Mouse (Mus musculus) heart, embryonic 12.5 days (tissue): ENCODE results near the gene Acadl. TPM values are rescaled to one million over a fixed set of nuclear protein-coding genes. Genes with fewer than 3 reads are reported as not detected.
A peak's percentile ranks its signal among the peaks of the same experiment; 100 is the strongest.

ENCODE experiments used
- ATAC-seq: fragments of 200-750 bp; cut with Nextera tagmentation; 2 replicates; pipeline ENCODE4 v1.8.0; 2017; ENCODE audit warnings: moderate TSS enrichment, moderate library complexity; ENCODE audit not compliant: insufficient number of reproducible peaks, low FRiP score
- H3K27ac ChIP-seq: fragments of 300-500 bp; sonication (generic); 2 replicates; pipeline ENCODE4 v1.5.1; 2016; ENCODE audit warnings: mild to moderate bottlenecking, moderate library complexity; ENCODE audit not compliant: poor library complexity, severe bottlenecking
- H3K27me3 ChIP-seq: fragments of 300-500 bp; sonication (generic); replicated peaks from 2 replicates; pipeline ENCODE4 v1.6.1; 2016; ENCODE audit warnings: mild to moderate bottlenecking, moderate library complexity
- H3K36me3 ChIP-seq: fragments of 300-500 bp; sonication (generic); 2 replicates; pipeline ENCODE4 v1.6.1; 2016; ENCODE audit warnings: mild to moderate bottlenecking, moderate library complexity
- H3K4me1 ChIP-seq: fragments of 300-500 bp; sonication (generic); replicated peaks from 2 replicates; pipeline ENCODE4 v1.6.1; 2016; ENCODE audit warnings: mild to moderate bottlenecking
- H3K4me2 ChIP-seq: fragments of 300-500 bp; sonication (generic); 2 replicates; pipeline ENCODE4 v1.6.1; 2016; ENCODE audit warnings: mild to moderate bottlenecking, moderate library complexity
- H3K4me3 ChIP-seq: fragments of 300-500 bp; sonication (generic); 2 replicates; pipeline ENCODE4 v1.5.1; 2016; ENCODE audit warnings: mild to moderate bottlenecking
- H3K9ac ChIP-seq: fragments of 300-500 bp; sonication (generic); 2 replicates; pipeline ENCODE4 v1.6.1; 2016; ENCODE audit warnings: mild to moderate bottlenecking, moderate library complexity
- H3K9me3 ChIP-seq: fragments of 300-500 bp; sonication (generic); replicated peaks from 2 replicates; pipeline ENCODE4 v1.6.1; 2016; ENCODE audit warnings: mild to moderate bottlenecking, moderate library complexity
- WGBS: fragments of 180-500 bp; shearing (Covaris S2); methylation state at CpG from one replicate; pipeline ENCODE4 v1.1.7; 2016; 5-methylcytosine and 5-hydroxymethylcytosine counted together
- polyA plus RNA-seq: library from polyadenylated mRNA; unstranded; fragments of >200 nt; fragmentation: Nextera tagmentation; extraction: Ambion mirVana; gene quantifications from 2 replicates; pipeline ENCODE4 v1.2.1, GENCODE M21; 2016

Gene Acadl
- polyA plus RNA-seq, result 396 and 405 TPM in 2 replicates

- under 1% methylated on average over 80 of the region's 85 CpGs for WGBS
Observed at GRCm38 (mm10) chr1:66862712-66863511, at the start of gene Acadl. Gene Acadl (minus strand): TSS chr1:66863277.

GRCm38 (mm10) chr1:66912305-66912704 lies 49.2 kb upstream of the Acadl start:
- Histone ChIP-seq H3K4me1 (no peaks in the 10 kb centered on the region), H3K36me3 (no peaks in the 10 kb centered on the region), H3K27me3 (no peaks in the 10 kb centered on the region), H3K9me3 (peaks cover 4% of the 10 kb centered on the region; the same call in 1 of the 2 replicates), H3K4me3 (no peak overlapping the region), H3K4me2 (no peak overlapping the region), H3K9ac (no peak overlapping the region), H3K27ac (no peak overlapping the region)
- no peak for ATAC-seq
- 74% methylated on average over 1 of the region's 1 CpGs for WGBS

More at GRCm38 (mm10) chr1:66862712-66863511, at the start of gene Acadl:
- Histone ChIP-seq H3K27ac (peak within 1 kb of the TSS; percentile 97), H3K27me3 (no peaks in the 10 kb centered on the region), H3K4me2 (peak within 1 kb of the TSS; percentile 80), H3K4me1 (peaks cover 16% of the 10 kb centered on the region), H3K4me3 (peak within 1 kb of the TSS; percentile 85), H3K9me3 (no peaks in the 10 kb centered on the region), H3K36me3 (peaks cover 13% of the 10 kb centered on the region), H3K9ac (peak within 1 kb of the TSS; percentile 96)
- peak; percentile 94 for ATAC-seq

- 72% methylated on average over 3 of the region's 3 CpGs for WGBS
- no peak overlapping the region for H3K27ac ChIP-seq
- H3K9me3 ChIP-seq, result no peaks in the 10 kb centered on the region
- no peaks in the 10 kb centered on the region for H3K27me3 ChIP-seq
- no peak for ATAC-seq
- H3K4me2 ChIP-seq, result no peak overlapping the region
- 0 out of 2 replicates have a peak, but pooled peaks cover under 1% of the 10 kb centered on the region for H3K4me1 ChIP-seq
- no peak overlapping the region for H3K9ac ChIP-seq
- H3K4me3 ChIP-seq, result no peak overlapping the region
- H3K36me3 ChIP-seq, result no peaks in the 10 kb centered on the region
Observed at GRCm38 (mm10) chr1:66902566-66902965, 39.5 kb upstream of the Acadl start.

GRCm38 (mm10) chr1:66900946-66901345 lies 37.9 kb upstream of the Acadl start:
- ATAC-seq, result peak; percentile 45; the same call in 1 of the 2 replicates
- H3K27me3 ChIP-seq, result no peaks in the 10 kb centered on the region
- no peak overlapping the region for H3K4me2 ChIP-seq
- no peak overlapping the region for H3K4me3 ChIP-seq
- no peak overlapping the region for H3K27ac ChIP-seq
- H3K36me3 ChIP-seq, result no peaks in the 10 kb centered on the region
- 85% methylated on average over 4 of the region's 4 CpGs for WGBS
- no peak overlapping the region for H3K9ac ChIP-seq
- 0 out of 2 replicates have a peak, but pooled peaks cover 13% of the 10 kb centered on the region for H3K4me1 ChIP-seq
- H3K9me3 ChIP-seq, result no peaks in the 10 kb centered on the region

- H3K9ac ChIP-seq, result no peak overlapping the region
- WGBS, result 78% methylated on average over 7 of the region's 7 CpGs
- no peaks in the 10 kb centered on the region for H3K27me3 ChIP-seq
- no peaks in the 10 kb centered on the region for H3K36me3 ChIP-seq
- H3K4me1 ChIP-seq, result 0 out of 2 replicates have a peak, but pooled peaks cover 16% of the 10 kb centered on the region
- H3K27ac ChIP-seq, result no peak overlapping the region
- no peaks in the 10 kb centered on the region for H3K9me3 ChIP-seq
- ATAC-seq, result no peak
- no peak overlapping the region for H3K4me2 ChIP-seq
- H3K4me3 ChIP-seq, result no peak overlapping the region
Observed at GRCm38 (mm10) chr1:66898261-66898660, 35.2 kb upstream of the Acadl start.

GRCm38 (mm10) chr1:66896556-66896955 lies 33.5 kb upstream of the Acadl start:
- whole genome bisulfite sequencing, result 49% methylated on average over 5 of the region's 5 CpGs
- no peak for ATAC-seq
- Histone ChIP-seq H3K36me3 (no peaks in the 10 kb centered on the region), H3K4me1 (0 out of 2 replicates have a peak, but pooled peaks cover 16% of the 10 kb centered on the region), H3K4me3 (no peak overlapping the region), H3K27me3 (no peaks in the 10 kb centered on the region), H3K9ac (no peak overlapping the region), H3K4me2 (peak overlapping the region; percentile 60), H3K27ac (no peak overlapping the region), H3K9me3 (no peaks in the 10 kb centered on the region)

GRCm38 (mm10) chr1:66896125-66896524 lies 33.0 kb upstream of the Acadl start:
- H3K27ac ChIP-seq, result no peak overlapping the region
- no peaks in the 10 kb centered on the region for H3K27me3 ChIP-seq
- H3K9me3 ChIP-seq, result no peaks in the 10 kb centered on the region
- H3K9ac ChIP-seq, result no peak overlapping the region
- no peaks in the 10 kb centered on the region for H3K36me3 ChIP-seq
- H3K4me2 ChIP-seq, result peak overlapping the region; percentile 60
- 0 out of 2 replicates have a peak, but pooled peaks cover 16% of the 10 kb centered on the region for H3K4me1 ChIP-seq
- peak; percentile 57; the same call in 1 of the 2 replicates for ATAC-seq
- H3K4me3 ChIP-seq, result no peak overlapping the region
- 30% methylated on average over 5 of the region's 5 CpGs for WGBS

GRCm38 (mm10) chr1:66895837-66896118 lies 32.7 kb upstream of the Acadl start:
- Histone ChIP-seq H3K36me3 (no peaks in the 10 kb centered on the region), H3K4me2 (peak overlapping the region; percentile 60), H3K4me1 (0 out of 2 replicates have a peak, but pooled peaks cover 16% of the 10 kb centered on the region), H3K9ac (no peak overlapping the region), H3K27me3 (no peaks in the 10 kb centered on the region), H3K9me3 (no peaks in the 10 kb centered on the region), H3K4me3 (no peak overlapping the region), H3K27ac (no peak overlapping the region)
- ATAC-seq, result peak; percentile 78

GRCm38 (mm10) chr1:66895093-66895836 lies 32.2 kb upstream of the Acadl start:
- no peak overlapping the region for H3K27ac ChIP-seq
- H3K36me3 ChIP-seq, result no peaks in the 10 kb centered on the region
- no peak for ATAC-seq
- H3K4me2 ChIP-seq, result peak overlapping the region; percentile 60; the same call in 1 of the 2 replicates
- no peaks in the 10 kb centered on the region for H3K27me3 ChIP-seq
- WGBS, result 59% methylated on average over 6 of the region's 6 CpGs
- no peak overlapping the region for H3K4me3 ChIP-seq
- H3K4me1 ChIP-seq, result 0 out of 2 replicates have a peak, but pooled peaks cover 16% of the 10 kb centered on the region
- H3K9me3 ChIP-seq, result no peaks in the 10 kb centered on the region
- no peak overlapping the region for H3K9ac ChIP-seq

GRCm38 (mm10) chr1:66887175-66887574 lies 24.1 kb upstream of the Acadl start:
- Histone ChIP-seq H3K27me3 (no peaks in the 10 kb centered on the region), H3K27ac (no peak overlapping the region), H3K4me1 (no peaks in the 10 kb centered on the region), H3K4me3 (no peak overlapping the region), H3K4me2 (no peak overlapping the region), H3K36me3 (no peaks in the 10 kb centered on the region), H3K9ac (no peak overlapping the region), H3K9me3 (no peaks in the 10 kb centered on the region)
- 78% methylated on average over 1 of the region's 1 CpGs for WGBS
- no peak for ATAC-seq

GRCm38 (mm10) chr1:66880217-66880616 lies 17.1 kb upstream of the Acadl start:
- no peak overlapping the region for H3K9ac ChIP-seq
- peaks cover 5% of the 10 kb centered on the region; the same call in 1 of the 2 replicates for H3K9me3 ChIP-seq
- no peak for ATAC-seq
- H3K4me1 ChIP-seq, result no peaks in the 10 kb centered on the region
- H3K4me3 ChIP-seq, result no peak overlapping the region
- H3K27ac ChIP-seq, result no peak overlapping the region
- no peaks in the 10 kb centered on the region for H3K27me3 ChIP-seq
- WGBS, result 83% methylated on average over 2 of the region's 2 CpGs
- H3K36me3 ChIP-seq, result no peaks in the 10 kb centered on the region
- H3K4me2 ChIP-seq, result no peak overlapping the region
